Mouse (Mus musculus) forelimb bud, embryonic 11.5 days (tissue): Measurements from ENCODE around the gene Nqo2.

Experiments
- DNase-seq: peaks from one replicate; pipeline ENCODE4 v3.0.0-alpha.2; 2012; ENCODE audit warnings: low read depth, low spot score

The Nqo2 gene

GRCm38 (mm10) chr13:33995197-33995596, 30.7 kb downstream of the Nqo2 start:
- DNase-seq, result peak; percentile 74

DNA sequence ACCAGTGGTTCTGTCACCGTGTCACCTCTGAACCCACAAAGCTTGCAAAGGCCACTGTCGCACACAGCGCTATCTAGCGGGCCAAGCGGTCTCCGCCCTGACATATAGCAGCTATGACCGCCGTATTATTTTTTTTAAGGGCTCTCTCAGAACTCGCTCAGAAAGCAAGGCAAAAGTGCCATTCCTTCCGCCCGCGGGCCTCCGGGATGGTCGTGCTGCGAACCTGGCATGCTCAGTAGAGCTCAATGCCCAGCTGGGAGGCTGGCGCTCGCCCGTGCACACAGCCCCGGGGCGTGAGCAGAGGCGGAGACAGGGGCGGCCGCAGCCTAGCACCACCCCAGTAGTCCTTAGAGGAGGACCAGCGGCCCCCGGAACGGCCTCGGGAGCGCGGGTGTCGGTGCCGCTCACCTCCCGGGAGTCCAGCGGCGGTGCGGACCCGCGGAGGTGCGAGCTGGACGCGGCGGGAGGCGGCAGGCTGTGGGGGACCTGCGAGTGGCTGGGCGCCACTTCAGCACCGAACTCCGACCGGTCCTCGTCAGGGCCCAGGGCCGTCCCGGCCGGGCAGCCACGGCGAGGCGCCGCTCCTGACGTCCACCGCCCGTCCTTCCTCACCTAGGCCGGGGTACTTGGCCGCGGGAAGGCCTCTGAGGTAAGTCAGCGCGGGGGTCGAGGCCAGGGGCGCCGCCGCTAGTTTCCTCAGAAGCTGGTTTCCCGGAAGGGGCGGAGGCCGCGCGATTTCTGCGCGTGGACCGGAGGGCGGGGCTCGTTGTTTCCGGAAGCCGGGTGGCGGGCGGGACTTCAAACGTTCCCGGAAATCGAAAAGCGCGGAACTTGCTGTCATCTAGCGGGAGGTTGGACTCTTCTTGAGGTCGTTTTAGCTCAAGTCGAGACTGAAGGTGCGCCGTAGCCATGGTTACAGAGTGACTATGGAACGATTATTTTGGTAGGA, 37.8 kb downstream of the Nqo2 start, which contains the start of the genes Ripk1 and Serpinb6a:
TSS of gene Ripk1 (plus strand) at position 306 of the 949 bp plus-strand sequence.
TSS of gene Serpinb6a (minus strand) at position 737 of the 949 bp plus-strand sequence.
- peak; percentile 81 for DNase-seq

DNA sequence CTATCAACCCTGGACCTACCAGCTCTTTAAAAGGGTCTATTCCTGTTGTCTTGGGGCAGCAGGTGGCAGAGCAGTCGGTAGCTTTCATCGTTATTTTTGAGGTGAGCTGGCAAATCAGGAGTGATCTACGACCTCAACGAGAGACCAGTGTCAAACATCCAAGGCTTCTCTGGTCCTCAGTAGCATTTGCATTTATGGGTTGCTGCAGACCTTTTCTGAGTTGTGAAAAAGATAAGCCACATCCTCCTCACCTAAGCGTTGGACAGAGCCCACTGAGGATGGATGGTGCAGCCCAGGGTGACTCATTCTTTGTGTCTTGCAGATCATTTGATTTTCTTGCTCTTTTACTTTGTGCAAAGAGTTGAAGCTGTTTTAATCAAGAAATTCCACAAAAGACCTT, 38.6 kb downstream of the Nqo2 start:
- no peak for DNase-seq

DNA sequence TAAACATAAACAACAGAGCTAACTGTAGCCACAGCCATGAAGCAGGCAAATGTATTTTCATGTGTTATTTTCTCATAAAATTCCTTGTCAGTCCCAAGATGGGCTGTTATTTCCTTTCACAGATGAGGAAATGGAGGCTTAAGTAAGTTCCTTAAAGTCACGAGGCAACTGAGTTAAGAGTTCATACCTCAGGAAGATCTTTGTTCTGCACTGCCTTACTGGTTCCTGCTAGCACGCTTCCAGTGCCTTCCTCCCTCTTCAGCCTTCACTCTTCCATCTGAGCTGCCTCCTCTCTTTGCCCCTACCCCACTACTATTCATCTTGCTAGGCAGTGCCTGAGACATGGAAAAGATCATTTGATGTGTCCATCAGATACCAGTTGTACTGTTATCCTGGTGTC, 42.7 kb downstream of the Nqo2 start:
- DNase-seq, result no peak

- no peak for DNase-seq
These were observed 52.6 kb downstream of the Nqo2 start for GRCm38 (mm10) chr13:34016927-34017569.

GRCm38 (mm10) chr13:34018521-34018920, 54.0 kb downstream of the Nqo2 start:
- DNase-seq, result no peak

GRCm38 (mm10) chr13:34021998-34022397, 57.5 kb downstream of the Nqo2 start:
- no peak for DNase-seq

DNA sequence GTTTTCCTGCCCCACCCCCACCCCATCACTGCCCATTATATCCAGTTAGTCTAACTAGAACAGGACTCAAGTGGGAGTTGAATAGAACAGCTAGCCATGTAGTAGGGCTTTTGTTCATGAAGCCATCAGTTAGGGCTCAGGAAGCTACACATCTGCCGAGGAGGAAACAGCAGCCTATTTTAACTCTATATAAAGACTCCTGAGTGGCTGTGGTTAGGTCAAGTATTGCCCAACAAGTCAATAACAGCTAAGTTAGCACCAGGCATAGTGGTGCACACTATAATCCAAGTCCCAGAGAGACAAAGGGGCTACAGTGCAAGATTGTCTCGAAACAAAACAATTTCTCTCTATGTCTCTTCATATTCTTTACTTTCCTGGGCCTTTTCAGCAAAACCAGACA, 67.6 kb downstream of the Nqo2 start:
- DNase-seq, result no peak

DNA sequence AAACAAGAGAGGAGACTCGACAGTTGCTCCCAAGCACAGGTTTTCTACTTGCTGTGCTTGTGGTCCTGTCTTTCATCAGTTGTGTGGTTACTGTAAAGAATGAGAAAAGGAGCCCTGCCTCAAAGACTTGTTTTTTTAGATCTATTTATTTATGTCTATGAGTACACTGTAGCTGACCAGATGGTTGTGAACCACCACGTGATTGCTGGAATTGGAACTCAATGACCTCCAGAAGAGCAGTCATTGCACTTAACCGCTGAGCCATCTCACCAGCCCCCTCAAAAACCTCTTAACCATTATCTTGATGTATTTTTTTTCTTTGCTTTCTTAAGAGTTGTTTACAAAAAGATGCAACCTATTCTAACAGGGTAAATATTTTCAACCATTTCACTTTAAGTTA, 70.9 kb downstream of the Nqo2 start:
- DNase-seq, result no peak

- DNase-seq, result no peak
These were observed 72.2 kb downstream of the Nqo2 start for GRCm38 (mm10) chr13:34036726-34037125.

DNA sequence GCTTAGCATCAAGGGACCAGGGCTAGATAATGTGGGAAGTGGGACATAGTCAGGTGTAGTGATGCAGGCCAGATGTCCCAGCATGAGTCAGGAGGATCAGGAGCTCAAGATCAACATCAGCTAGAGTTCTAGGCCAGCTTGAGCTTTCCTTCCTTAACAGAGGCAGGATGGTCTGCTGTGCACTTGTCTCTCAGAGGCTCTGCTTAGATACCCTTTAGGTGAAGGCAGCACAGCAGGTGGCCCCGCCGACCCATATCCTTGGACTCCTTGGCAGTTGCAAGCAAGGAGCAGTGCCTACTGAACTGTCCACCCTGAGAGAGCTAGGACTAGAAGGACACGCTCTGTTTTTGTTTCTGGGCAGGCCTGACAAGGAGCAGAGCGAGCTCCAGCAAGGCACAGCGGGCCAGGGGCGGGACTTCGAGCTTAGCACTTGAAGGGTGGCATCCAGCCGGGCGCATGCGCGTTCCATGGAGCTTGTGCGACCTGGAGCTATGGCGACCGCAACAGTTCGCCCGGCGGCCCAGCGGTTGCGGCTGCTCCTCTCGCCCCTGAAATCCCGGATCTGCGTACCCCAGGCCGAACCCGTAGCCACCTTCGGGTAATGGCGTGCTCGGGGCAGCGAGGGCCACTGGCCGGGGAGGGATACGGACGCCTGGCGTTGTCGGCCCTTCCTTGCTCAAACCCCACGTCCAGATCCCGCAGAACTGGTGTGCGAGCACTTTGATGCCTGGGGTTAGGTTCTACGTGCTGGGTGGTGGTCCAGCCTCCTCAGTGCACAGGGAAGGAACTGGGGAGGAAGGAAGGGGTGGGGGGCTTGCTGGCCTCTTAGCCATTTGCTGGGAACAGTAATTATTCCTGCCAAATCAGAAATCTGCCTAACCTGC, 72.9 kb downstream of the Nqo2 start, which contains the start of gene Bphl:
TSS of gene Bphl (plus strand) at position 426 of the 884 bp plus-strand sequence.
- peak; percentile 91 for DNase-seq

GRCm38 (mm10) chr13:34038056-34038432, 73.6 kb downstream of the Nqo2 start:
- DNase-seq, result peak; percentile 9
